Mouse (Mus musculus) left cerebral cortex, adult 2 months (tissue): ENCODE measurements around the gene Btg3. TPM values are rescaled to one million over a fixed set of nuclear protein-coding genes. Genes with fewer than 3 reads are reported as not detected.

Experiments used
- DNase-seq, 2 experiments: peaks; one replicate each; pipeline ENCODE4 v3.0.0; 2021 to 2022; ENCODE audit warnings: low spot score in 2 of 2, mixed read lengths in 1 of 2; ENCODE audit errors: extremely low spot score in 1 of 2
- H3K27ac ChIP-seq: fragments of 200-600 bp; 2 replicates; pipeline ENCODE4 v1.8.1; 2022
- H3K4me3 ChIP-seq: fragments of 200-600 bp; 2 replicates; pipeline ENCODE4 v1.8.1; 2022
- CTCF ChIP-seq: fragments of 200-600 bp; IDR thresholded peaks from 2 replicates; pipeline ENCODE4 v1.8.1; 2022; ENCODE audit warnings: antibody characterized with exemption, mild to moderate bottlenecking, moderate library complexity
- intact Hi-C: fragments of 180-260 bp; cut with DNase I; formaldehyde crosslinking; loops from one replicate; pipeline ENCODE4 v1.15.1; 2025
- total RNA-seq, 2 experiments: library from RNA; stranded (reverse); gene quantifications; 2 replicates each; pipeline ENCODE4 v1.2.3; 2021

Gene Btg3
- total RNA-seq, 2 experiments from 2014 or later, result 13.0 to 13.4 TPM

DNA sequence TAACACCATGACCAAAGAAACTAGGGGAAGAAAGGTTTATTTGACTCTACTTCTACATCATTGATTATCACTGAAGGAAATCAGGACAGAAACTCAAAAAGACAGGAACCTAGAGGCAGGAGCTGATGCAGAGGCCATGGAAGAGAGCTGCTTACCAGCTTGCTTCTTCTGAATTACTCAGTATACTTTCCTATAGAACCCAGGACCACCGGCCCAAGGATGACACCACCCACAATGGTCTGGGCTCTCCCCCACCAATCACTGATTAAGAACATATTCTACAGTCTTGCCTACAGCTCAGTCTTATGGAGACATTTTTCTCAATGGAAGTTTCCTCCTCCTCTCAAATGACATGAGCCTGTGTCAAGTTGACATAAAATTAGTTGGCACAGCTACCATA is 82.9 kb downstream of the Btg3 start:
- Histone ChIP-seq H3K4me3 (no peak overlapping the region), H3K27ac (no peak overlapping the region)
- no peak for DNase-seq
- no peak for TF ChIP-seq CTCF
- intact Hi-C loops, result no loop called here

DNA sequence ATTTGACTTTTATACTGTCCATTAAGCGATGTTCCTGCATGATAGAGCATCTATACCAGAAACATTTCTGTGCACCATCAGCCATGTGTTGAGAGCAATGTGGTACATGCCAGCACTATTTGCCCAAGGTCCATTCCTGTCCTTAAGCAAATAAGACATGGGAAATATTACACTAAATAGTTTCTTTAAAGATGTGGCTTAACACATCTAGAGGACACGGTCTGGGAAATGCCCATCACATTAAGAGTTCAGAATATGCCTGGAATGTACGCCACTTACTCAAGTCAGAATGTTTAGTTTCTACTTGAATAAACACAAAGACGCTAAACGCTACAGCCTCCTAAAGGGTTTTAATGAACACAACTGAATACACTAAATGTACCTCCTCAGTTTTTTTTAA is 93.8 kb downstream of the Btg3 start:
- no peak for DNase-seq
- no peak for TF ChIP-seq CTCF
- intact Hi-C loops, result no loop called here
- Histone ChIP-seq H3K4me3 (no peak overlapping the region), H3K27ac (no peak overlapping the region)

Other genes with a start within 250 kb of the Btg3 start
- 10 to 100 TPM; 28.5 to 31.5 TPM for gene Cxadr, start 75.7 kb downstream of the Btg3 start, total RNA-seq
- gene D16Ertd472e, start 199.5 kb upstream of the Btg3 start, total RNA-seq, result 1 to 10 TPM; 7.6 to 8.4 TPM